Mouse (Mus musculus) urinary bladder, adult 18-20 months (tissue): ENCODE results near the gene Coq7.

ENCODE experiments used
- DNase-seq, 2 experiments: peaks; one replicate each; pipeline ENCODE4 v3.0.0; 2022; ENCODE audit warnings: low spot score in 2 of 2, mixed read lengths in 2 of 2

Gene Coq7

GRCm38 (mm10) chr7:118533178-118533578 is at the start of gene Coq7:
TSS of gene Coq7 (minus strand) at chr7:118533356.
- peak in 1 of 2 experiments; percentile 92 for DNase-seq

GRCm38 (mm10) chr7:118579938-118580337 is 46.8 kb upstream of the Coq7 start:
- DNase-seq = no peak

GRCm38 (mm10) chr7:118578269-118578668 is 45.1 kb upstream of the Coq7 start:
- no peak for DNase-seq

DNA sequence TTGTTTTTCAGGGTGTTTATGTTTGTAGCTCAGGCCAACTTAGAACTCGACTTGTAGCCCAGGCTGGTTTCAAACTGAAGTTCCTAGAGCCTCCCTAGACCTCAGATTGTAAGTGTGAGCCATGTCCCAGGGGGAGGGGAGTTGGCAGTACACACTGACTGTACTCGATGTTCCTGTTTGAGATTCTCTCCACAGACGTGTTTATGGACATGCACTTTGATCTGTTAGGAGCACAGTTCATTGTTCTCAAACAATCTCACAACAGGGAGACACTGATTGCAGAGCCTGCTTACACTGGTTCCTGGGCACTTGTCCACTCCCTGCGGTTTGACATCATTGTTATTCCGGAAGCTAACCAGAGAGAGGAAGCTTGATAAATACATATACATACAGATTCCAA is 38.9 kb upstream of the Coq7 start:
- no peak for DNase-seq

DNA sequence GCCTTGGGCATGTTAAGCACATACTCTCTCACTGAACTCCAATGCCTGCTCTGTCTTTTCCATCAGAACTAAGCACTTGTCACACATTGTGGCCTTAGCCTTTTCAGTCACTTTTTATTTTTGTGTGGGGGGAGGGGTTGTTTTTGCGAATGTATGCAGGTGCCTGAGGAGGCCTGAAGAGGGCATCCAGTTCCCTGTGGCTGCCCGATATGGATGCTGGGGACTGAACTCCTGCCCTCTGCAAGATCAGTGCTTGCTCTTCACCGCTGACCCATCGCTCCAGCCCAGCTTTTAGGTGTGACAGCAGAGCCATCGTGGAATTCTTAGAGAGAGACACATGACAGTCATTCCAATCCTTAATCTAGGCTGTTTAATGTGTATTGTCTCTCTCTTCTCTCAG is 38.2 kb upstream of the Coq7 start:
- DNase-seq = no peak

DNA sequence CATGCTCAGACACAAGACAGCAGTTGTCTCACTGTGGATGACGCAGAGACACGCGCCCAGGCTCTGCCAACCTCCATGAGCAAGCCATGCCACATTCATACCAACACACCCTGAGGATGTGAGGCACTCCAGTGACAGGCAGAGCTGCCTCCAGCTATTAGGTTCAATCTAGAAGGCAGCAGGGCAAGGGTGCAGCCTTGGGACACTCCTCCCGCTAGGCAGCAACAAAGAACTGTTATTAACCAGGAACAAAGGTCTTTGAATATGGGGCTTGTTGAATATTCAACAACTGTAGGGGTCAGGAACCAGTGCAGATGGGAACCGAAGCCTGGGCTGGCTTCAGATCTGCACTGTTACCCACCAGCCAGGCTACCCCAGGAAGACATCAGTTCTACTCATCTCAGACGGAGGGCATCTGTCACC is 36.0 kb upstream of the Coq7 start:
- DNase-seq = peak in 1 of 2 experiments; percentile 40

DNA sequence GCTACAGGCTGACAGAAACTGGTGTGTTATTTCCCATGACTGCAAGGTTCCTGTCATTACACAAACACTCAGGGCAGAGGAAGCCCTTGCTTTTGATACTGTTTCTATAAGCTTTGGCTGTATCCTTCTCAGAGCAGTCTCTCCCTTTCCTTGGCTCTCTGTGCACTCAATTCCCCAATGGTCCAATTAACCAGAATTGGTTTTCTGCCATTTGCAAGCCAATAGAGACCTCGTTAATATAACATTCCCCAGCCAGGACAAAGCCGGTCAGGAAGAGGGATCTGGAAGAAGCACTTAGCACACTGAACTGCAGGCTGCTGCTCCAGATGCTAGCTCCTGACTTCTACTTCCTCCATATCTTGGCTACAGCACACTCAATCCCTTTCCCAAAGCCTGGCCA is 21.1 kb upstream of the Coq7 start:
- no peak for DNase-seq

GRCm38 (mm10) chr7:118553881-118554280 is 20.7 kb upstream of the Coq7 start:
- DNase-seq = no peak

DNA sequence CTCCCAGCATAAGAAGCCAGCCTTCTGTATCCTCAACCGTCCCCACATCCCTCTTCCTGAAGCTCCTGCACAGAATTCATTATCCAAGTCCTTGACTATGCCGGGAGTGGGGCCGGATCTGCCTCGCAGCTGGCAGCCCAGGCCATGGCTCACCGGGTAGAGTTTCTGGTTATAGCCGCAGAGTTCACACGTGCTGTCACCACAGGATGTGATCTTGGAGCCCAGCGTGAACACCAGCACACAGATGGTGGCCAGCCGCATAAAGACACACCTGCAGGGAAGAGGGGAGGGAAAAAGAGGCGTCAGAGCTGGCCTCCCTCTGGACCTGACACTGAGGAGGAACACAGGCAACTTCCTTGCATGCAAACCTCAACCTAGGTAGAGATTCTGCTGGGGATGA is 14.3 kb upstream of the Coq7 start:
- no peak for DNase-seq

- no peak for DNase-seq
Measured at GRCm38 (mm10) chr7:118544128-118544527, 11.0 kb upstream of the Coq7 start.

GRCm38 (mm10) chr7:118535076-118535475 is 1.9 kb upstream of the Coq7 start:
- DNase-seq = no peak

DNA sequence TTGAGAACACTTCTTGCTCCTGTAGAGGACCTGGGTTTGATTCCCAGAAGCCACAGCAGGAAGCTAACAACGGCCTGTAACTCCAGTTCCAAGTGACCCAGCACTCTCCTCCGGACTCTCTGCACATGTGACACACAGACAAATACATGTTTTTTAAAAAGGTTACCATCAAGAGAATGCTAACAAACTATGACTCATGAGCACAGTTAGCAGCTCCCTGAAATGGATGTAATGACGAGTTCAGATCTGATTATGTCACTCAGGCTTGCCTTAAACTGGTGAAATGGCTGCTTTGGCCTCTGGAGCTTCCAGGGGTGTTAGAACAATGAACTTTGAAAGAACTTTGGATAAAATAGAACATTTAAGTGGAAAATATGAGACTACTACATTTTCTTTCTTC is 1.2 kb upstream of the Coq7 start:
- DNase-seq = no peak

- DNase-seq = peak; percentile 90 to 96
Measured at GRCm38 (mm10) chr7:118532519-118533177, 508 bp downstream of the Coq7 start.

- DNase-seq = no peak
Measured at GRCm38 (mm10) chr7:118526967-118527366, 6.2 kb downstream of the Coq7 start.

GRCm38 (mm10) chr7:118522077-118522476 is 11.1 kb downstream of the Coq7 start:
- no peak for DNase-seq

- no peak for DNase-seq
Measured at GRCm38 (mm10) chr7:118519661-118520060, 13.5 kb downstream of the Coq7 start.

- DNase-seq = peak; percentile 63 to 75
Measured at GRCm38 (mm10) chr7:118518687-118519086, 14.5 kb downstream of the Coq7 start.

- DNase-seq = no peak
Measured at GRCm38 (mm10) chr7:118517819-118518218, 15.3 kb downstream of the Coq7 start.

DNA sequence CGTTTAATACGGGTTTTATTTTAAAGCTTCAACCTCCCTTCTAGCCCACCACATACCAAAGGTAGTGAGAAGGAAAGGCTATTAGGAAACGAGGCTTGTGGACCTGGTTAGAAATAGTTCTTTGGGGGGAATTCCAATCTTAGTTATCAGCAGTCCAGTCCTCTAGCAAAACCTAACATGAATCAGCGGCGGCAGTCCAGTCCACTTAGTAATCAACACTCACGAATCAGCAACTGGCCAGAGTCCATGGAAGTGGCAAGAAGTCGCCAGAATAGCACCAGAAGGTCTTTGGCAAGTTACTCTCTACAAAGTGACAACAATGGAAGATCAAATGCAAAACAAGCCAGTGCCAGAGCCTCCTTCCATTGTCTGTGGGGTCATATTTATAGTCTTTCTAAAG is 24.6 kb downstream of the Coq7 start:
- no peak for DNase-seq

- no peak for DNase-seq
Measured at GRCm38 (mm10) chr7:118503844-118504243, 29.3 kb downstream of the Coq7 start.

GRCm38 (mm10) chr7:118502333-118502732 is 30.8 kb downstream of the Coq7 start:
- DNase-seq = no peak

DNA sequence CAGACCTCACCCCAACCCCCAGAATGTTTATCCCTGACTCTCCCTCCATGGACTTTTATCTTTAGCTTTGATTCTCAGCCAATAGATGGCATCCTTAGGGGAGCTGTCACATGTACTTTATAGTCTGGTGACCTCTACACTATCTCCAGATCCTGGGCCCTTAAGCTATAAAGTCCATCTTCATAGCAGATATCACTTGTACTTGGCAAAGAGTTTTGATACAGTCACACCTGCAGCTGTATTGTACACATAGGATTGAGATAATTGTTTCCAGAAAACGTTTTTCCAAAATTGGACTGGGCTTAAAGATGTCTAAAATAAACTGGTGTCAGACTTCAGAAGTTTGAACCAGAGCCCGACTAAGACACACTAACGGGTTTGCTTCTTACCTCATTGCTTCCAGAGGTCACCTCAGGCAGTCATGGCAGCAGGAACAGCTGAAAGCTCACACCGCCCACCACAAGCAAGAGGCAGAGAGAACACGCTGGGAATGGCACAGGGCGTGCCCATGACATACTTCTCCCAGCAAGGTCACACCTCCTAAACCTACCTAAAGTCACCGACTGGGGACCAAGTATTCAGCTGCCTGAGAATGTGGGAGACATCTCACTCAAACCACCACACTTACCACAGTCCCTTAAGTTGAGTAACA is 33.2 kb downstream of the Coq7 start:
- no peak for DNase-seq

- no peak for DNase-seq
Measured at GRCm38 (mm10) chr7:118498984-118499783, 34.0 kb downstream of the Coq7 start.
